Mouse (Mus musculus) cerebral cortex, adult 2 months (tissue): Measurements from ENCODE around the gene Timeless.

ENCODE experiments used
- WGBS: fragments of 180-500 bp; shearing (Covaris S2); methylation state at CpG from one replicate; pipeline ENCODE4 v1.1.7; 2018; 5-methylcytosine and 5-hydroxymethylcytosine counted together

The Timeless gene

GRCm38 (mm10) chr10:128231697-128232419, at the start of gene Timeless:
Timeless (plus strand) TSS chr10:128232065.
- WGBS, result under 1% methylated on average over 58 of the region's 58 CpGs

GRCm38 (mm10) chr10:128184296-128184695, 47.6 kb upstream of the Timeless start:
- WGBS, result 87% methylated on average over 2 of the region's 2 CpGs

- 80% methylated on average over 6 of the region's 6 CpGs for WGBS
Measured at GRCm38 (mm10) chr10:128185277-128185940, 46.5 kb upstream of the Timeless start.

GRCm38 (mm10) chr10:128185959-128186358, 45.9 kb upstream of the Timeless start:
- WGBS, result 64% methylated on average over 2 of the region's 2 CpGs

GRCm38 (mm10) chr10:128187181-128187605, 44.7 kb upstream of the Timeless start:
- 74% methylated on average over 5 of the region's 5 CpGs for WGBS

- WGBS, result 52% methylated on average over 2 of the region's 2 CpGs
Measured at GRCm38 (mm10) chr10:128188242-128188877, 43.5 kb upstream of the Timeless start.

- 89% methylated on average over 2 of the region's 2 CpGs for WGBS
Measured at GRCm38 (mm10) chr10:128191472-128191871, 40.4 kb upstream of the Timeless start.

GRCm38 (mm10) chr10:128192030-128192766, 39.7 kb upstream of the Timeless start:
- 91% methylated on average over 3 of the region's 3 CpGs for WGBS

- 95% methylated on average over 6 of the region's 6 CpGs for WGBS
Measured at GRCm38 (mm10) chr10:128193113-128193512, 38.8 kb upstream of the Timeless start.

- under 1% methylated on average over 46 of the region's 46 CpGs for WGBS
Measured at GRCm38 (mm10) chr10:128194024-128194550, 37.8 kb upstream of the Timeless start, which contains the start of gene Gls2. Gls2 (plus strand) TSS chr10:128194457.

- 2% methylated on average over 71 of the region's 79 CpGs for WGBS
Measured at GRCm38 (mm10) chr10:128194551-128195461, 37.1 kb upstream of the Timeless start.

- WGBS, result 89% methylated on average over 6 of the region's 6 CpGs
Measured at GRCm38 (mm10) chr10:128201856-128202255, 30.0 kb upstream of the Timeless start.

GRCm38 (mm10) chr10:128204941-128205340, 26.9 kb upstream of the Timeless start:
- 93% methylated on average over 15 of the region's 15 CpGs for WGBS

GRCm38 (mm10) chr10:128208326-128208725, 23.5 kb upstream of the Timeless start:
- WGBS, result 82% methylated on average over 10 of the region's 10 CpGs

GRCm38 (mm10) chr10:128209311-128210009, 22.4 kb upstream of the Timeless start:
- 81% methylated on average over 11 of the region's 11 CpGs for WGBS

- 77% methylated on average over 2 of the region's 2 CpGs for WGBS
Measured at GRCm38 (mm10) chr10:128210131-128210530, 21.7 kb upstream of the Timeless start.

- 12% methylated on average over 14 of the region's 14 CpGs for WGBS
Measured at GRCm38 (mm10) chr10:128210954-128211353, 20.9 kb upstream of the Timeless start.

- under 1% methylated on average over 30 of the region's 30 CpGs for WGBS
Measured at GRCm38 (mm10) chr10:128211390-128212108, 20.3 kb upstream of the Timeless start, which contains the start of gene Spryd4. Spryd4 (minus strand) TSS chr10:128211807.

GRCm38 (mm10) chr10:128212148-128212547, 19.7 kb upstream of the Timeless start:
- WGBS, result 41% methylated on average over 6 of the region's 6 CpGs
